8 mouse cellular contexts compared by ENCODE assay signal in genomic region chr11:118428460-118428868, GRCm38 (mm10). TPM values are rescaled to one million over a fixed set of nuclear protein-coding genes. Genes with fewer than 3 reads are reported as not detected.
A peak's percentile ranks its signal among the peaks of the same experiment; 100 is the strongest.
DNase-seq lines count a peak whose midpoint lies in the region; ATAC-seq lines count a peak whose summit lies in the region.

No protein-coding gene starts in this region.

- peak; percentile 58; the same call in 1 of the 2 replicates for ATAC-seq in frontal cortex, adult (ENCODE audit: low TSS enrichment)
- ATAC-seq in limb, embryonic 13.5 days (ENCODE audit: low FRiP score, low read depth) = no peak
- ATAC-seq in stomach, embryonic 16.5 days (ENCODE audit: insufficient read depth, low FRiP score) = no peak

- H3K4me3 ChIP-seq in limb, embryonic 13.5 days = peak overlapping the region; percentile 45
- H3K4me3 ChIP-seq in stomach, embryonic 16.5 days (replicated peaks; ENCODE audit: low read length) = peak overlapping the region; percentile 47

- WGBS in limb, embryonic 13.5 days = 7% methylated on average over 11 of the region's 11 CpGs
- WGBS in stomach, embryonic 16.5 days = 6% methylated on average over 11 of the region's 11 CpGs

- peaks cover 72% of the 10 kb centered on the region for H3K4me1 ChIP-seq in limb, embryonic 13.5 days
- H3K4me1 ChIP-seq in stomach, embryonic 16.5 days (ENCODE audit: control insufficient read depth, insufficient read depth, low read length) = peaks cover 64% of the 10 kb centered on the region

- peak overlapping the region; percentile 71 for H3K9ac ChIP-seq in limb, embryonic 13.5 days
- peak overlapping the region; percentile 71 for H3K9ac ChIP-seq in stomach, embryonic 16.5 days (ENCODE audit: low read length)

- H3K4me2 ChIP-seq in limb, embryonic 13.5 days (replicated peaks) = peak overlapping the region; percentile 74
- peak overlapping the region; percentile 63 for H3K4me2 ChIP-seq in stomach, embryonic 16.5 days (ENCODE audit: low read depth, low read length)

- DNase-seq in frontal cortex, postnatal 10 days (ENCODE audit: low spot score in 2 of 2) = no peak
- peak; percentile 53 for DNase-seq in thymus, postnatal 4 days
- no peak for DNase-seq in thymus, postnatal 10 days (ENCODE audit: low spot score in 2 of 2)
- no peak for DNase-seq in left cerebral cortex, postnatal 4 days
- no peak for DNase-seq in kidney, postnatal 14 days

- H3K36me3 ChIP-seq in limb, embryonic 13.5 days = no peaks in the 10 kb centered on the region
- H3K36me3 ChIP-seq in stomach, embryonic 16.5 days (ENCODE audit: control insufficient read depth, insufficient read depth, low read length) = no peaks in the 10 kb centered on the region

- no peaks in the 10 kb centered on the region for H3K9me3 ChIP-seq in limb, embryonic 13.5 days
- no peaks in the 10 kb centered on the region for H3K9me3 ChIP-seq in stomach, embryonic 16.5 days (replicated peaks; ENCODE audit: control insufficient read depth, low read length)

- H3K27ac ChIP-seq in limb, embryonic 13.5 days = peak overlapping the region; percentile 61; the same call in 1 of the 2 replicates
- peak overlapping the region; percentile 89 for H3K27ac ChIP-seq in stomach, embryonic 16.5 days (ENCODE audit: low read length)

- H3K27me3 ChIP-seq in limb, embryonic 13.5 days = 0 out of 2 replicates have a peak, but pooled peaks cover 3% of the 10 kb centered on the region
- H3K27me3 ChIP-seq in stomach, embryonic 16.5 days (ENCODE audit: control insufficient read depth, insufficient read depth, low read length) = no peaks in the 10 kb centered on the region

- intact Hi-C loops in left cerebral cortex, postnatal 4 days (cut with DNase I) = loop anchor here (5.0 to 10.0 kb wide), 2 partner anchors 314 to 546 kb away; no protein-coding TSS in a partner anchor

RNA-seq across cellular contexts. Expression of gene C1qtnf1, which starts 0.5 kb away (rescaled TPM):
- polyA plus RNA-seq in limb, embryonic 13.5 days (2015; fragmentation: Nextera tagmentation; extraction: Ambion mirVana) = 6.6 TPM in 2 replicates
- polyA plus RNA-seq in stomach, embryonic 16.5 days (2015; fragmentation: Nextera tagmentation; extraction: Ambion mirVana) = 9.5 and 10.4 TPM in 2 replicates
- 1 to 10 TPM; 7.2 to 7.4 TPM for total RNA-seq in left cerebral cortex, postnatal 4 days (2021)

RNA-seq across cellular contexts. Expression of gene Cant1, which starts 9.6 kb away (rescaled TPM):
- 31.1 and 32.1 TPM in 2 replicates for polyA plus RNA-seq in limb, embryonic 13.5 days (2015; fragmentation: Nextera tagmentation; extraction: Ambion mirVana)
- 22.5 and 24.3 TPM in 2 replicates for polyA plus RNA-seq in stomach, embryonic 16.5 days (2015; fragmentation: Nextera tagmentation; extraction: Ambion mirVana)
- 10 to 100 TPM; 39.7 to 42.3 TPM for total RNA-seq in left cerebral cortex, postnatal 4 days (2021)

RNA-seq across cellular contexts. Expression of gene Lgals3bp, which starts 26.6 kb away (rescaled TPM):
- 7.3 TPM in 2 replicates for polyA plus RNA-seq in limb, embryonic 13.5 days (2015; fragmentation: Nextera tagmentation; extraction: Ambion mirVana)
- 59.8 and 75.8 TPM in 2 replicates for polyA plus RNA-seq in stomach, embryonic 16.5 days (2015; fragmentation: Nextera tagmentation; extraction: Ambion mirVana)
- total RNA-seq in left cerebral cortex, postnatal 4 days (2021) = 1 to 10 TPM; 5.0 to 6.2 TPM

RNA-seq across cellular contexts. Expression of gene Engase, which starts 48.2 kb away (rescaled TPM):
- polyA plus RNA-seq in limb, embryonic 13.5 days (2015; fragmentation: Nextera tagmentation; extraction: Ambion mirVana) = 4.9 and 5.5 TPM in 2 replicates
- 10.0 and 11.3 TPM in 2 replicates for polyA plus RNA-seq in stomach, embryonic 16.5 days (2015; fragmentation: Nextera tagmentation; extraction: Ambion mirVana)
- total RNA-seq in left cerebral cortex, postnatal 4 days (2021) = 10 to 100 TPM in 1 of 2 experiments, 1 to 10 TPM in 1; 8.3 to 11.5 TPM
